Mouse (Mus musculus) limb, embryonic 13.5 days (tissue): Measurements from ENCODE around the gene Ints1. TPM values are rescaled to one million over a fixed set of nuclear protein-coding genes. Genes with fewer than 3 reads are reported as not detected.

ENCODE experiments used
- ATAC-seq: fragments of 200-750 bp; cut with Nextera tagmentation; 2 replicates; pipeline ENCODE4 v1.8.0; 2017; ENCODE audit warnings: low read depth, moderate number of reproducible peaks, moderate TSS enrichment; ENCODE audit not compliant: low FRiP score
- H3K27ac ChIP-seq: fragments of 300-500 bp; sonication (generic); 2 replicates; pipeline ENCODE4 v1.5.1; 2015; ENCODE audit warnings: inconsistent platforms, mild to moderate bottlenecking, moderate library complexity
- H3K27me3 ChIP-seq: fragments of 300-500 bp; sonication (generic); 2 replicates; pipeline ENCODE4 v1.6.1; 2015; ENCODE audit warnings: mild to moderate bottlenecking, inconsistent platforms
- H3K36me3 ChIP-seq: fragments of 300-500 bp; sonication (generic); 2 replicates; pipeline ENCODE4 v1.6.1; 2015; ENCODE audit warnings: inconsistent platforms, mild to moderate bottlenecking, moderate library complexity
- H3K4me1 ChIP-seq: fragments of 300-500 bp; sonication (generic); 2 replicates; pipeline ENCODE4 v1.6.1; 2015; ENCODE audit warnings: inconsistent platforms
- H3K4me2 ChIP-seq: fragments of 300-500 bp; sonication (generic); replicated peaks from 2 replicates; pipeline ENCODE4 v1.6.1; 2015; ENCODE audit warnings: inconsistent platforms, mild to moderate bottlenecking, moderate library complexity
- H3K4me3 ChIP-seq: fragments of 300-500 bp; sonication (generic); 2 replicates; pipeline ENCODE4 v1.5.1; 2015; ENCODE audit warnings: moderate library complexity, mild to moderate bottlenecking, inconsistent platforms
- H3K9ac ChIP-seq: fragments of 300-500 bp; sonication (generic); 2 replicates; pipeline ENCODE4 v1.6.1; 2015; ENCODE audit warnings: mild to moderate bottlenecking, inconsistent platforms
- H3K9me3 ChIP-seq: fragments of 300-500 bp; sonication (generic); 2 replicates; pipeline ENCODE4 v1.6.1; 2016; ENCODE audit warnings: inconsistent platforms
- WGBS: fragments of 180-500 bp; shearing (Covaris S2); methylation state at CpG from one replicate; pipeline ENCODE4 v1.1.7; 2015; 5-methylcytosine and 5-hydroxymethylcytosine counted together
- polyA plus RNA-seq: library from polyadenylated mRNA; unstranded; fragments of >200 nt; fragmentation: Nextera tagmentation; extraction: Ambion mirVana; gene quantifications from 2 replicates; pipeline ENCODE4 v1.2.1, GENCODE M21; 2015

The Ints1 gene
- polyA plus RNA-seq, 1 experiment from 2014 or later: 29.2 TPM

- Histone ChIP-seq H3K4me3 (peak within 1 kb of the TSS; percentile 79), H3K27ac (no peak within 1 kb of the TSS), H3K4me1 (peaks cover 41% of the 10 kb centered on the region), H3K9ac (peak within 1 kb of the TSS; percentile 77), H3K36me3 (no peaks in the 10 kb centered on the region), H3K4me2 (peak within 1 kb of the TSS; percentile 99), H3K9me3 (no peaks in the 10 kb centered on the region), H3K27me3 (peaks cover 6% of the 10 kb centered on the region; the same call in 1 of the 2 replicates)
- under 1% methylated on average over 92 of the region's 92 CpGs for WGBS
- ATAC-seq: peak; percentile 88
Measured at GRCm38 (mm10) chr5:139791227-139792158, 16.0 kb upstream of the Ints1 start, which contains the start of gene Mafk. Gene Mafk (plus strand): TSS chr5:139791513.

DNA sequence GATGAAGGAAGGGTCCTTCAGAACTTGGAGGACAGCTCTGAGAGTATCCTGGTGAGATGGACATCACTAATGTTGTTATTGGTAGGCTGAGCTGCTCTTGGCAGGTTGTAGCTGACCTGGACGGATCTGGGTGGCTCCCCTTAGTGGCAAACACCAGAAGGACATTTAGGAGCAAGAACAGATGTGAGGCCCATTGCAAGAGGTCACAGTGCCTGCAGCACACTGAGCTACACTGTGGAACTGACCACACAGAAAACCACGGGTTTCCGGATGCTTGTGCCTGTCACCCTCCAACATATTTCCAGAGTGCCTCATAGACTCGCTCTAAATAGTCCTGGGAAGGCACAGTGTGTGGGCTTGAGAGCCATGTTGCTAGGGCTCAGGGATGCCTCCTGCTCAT is 14.0 kb upstream of the Ints1 start:
- H3K4me2 ChIP-seq: no peak overlapping the region
- ATAC-seq: no peak
- no peak overlapping the region for H3K9ac ChIP-seq
- no peaks in the 10 kb centered on the region for H3K36me3 ChIP-seq
- peaks cover 27% of the 10 kb centered on the region for H3K4me1 ChIP-seq
- 54% methylated on average over 4 of the region's 4 CpGs for WGBS
- H3K4me3 ChIP-seq: no peak overlapping the region
- H3K27ac ChIP-seq: no peak overlapping the region
- H3K9me3 ChIP-seq: no peaks in the 10 kb centered on the region
- H3K27me3 ChIP-seq: peaks cover 6% of the 10 kb centered on the region; the same call in 1 of the 2 replicates

GRCm38 (mm10) chr5:139781406-139781805 is 5.9 kb upstream of the Ints1 start:
- H3K4me3 ChIP-seq: no peak overlapping the region
- no peaks in the 10 kb centered on the region for H3K27me3 ChIP-seq
- WGBS: 81% methylated on average over 8 of the region's 8 CpGs
- ATAC-seq: no peak
- no peaks in the 10 kb centered on the region for H3K36me3 ChIP-seq
- no peaks in the 10 kb centered on the region for H3K4me1 ChIP-seq
- no peak overlapping the region for H3K27ac ChIP-seq
- no peak overlapping the region for H3K4me2 ChIP-seq
- no peaks in the 10 kb centered on the region for H3K9me3 ChIP-seq
- H3K9ac ChIP-seq: no peak overlapping the region

DNA sequence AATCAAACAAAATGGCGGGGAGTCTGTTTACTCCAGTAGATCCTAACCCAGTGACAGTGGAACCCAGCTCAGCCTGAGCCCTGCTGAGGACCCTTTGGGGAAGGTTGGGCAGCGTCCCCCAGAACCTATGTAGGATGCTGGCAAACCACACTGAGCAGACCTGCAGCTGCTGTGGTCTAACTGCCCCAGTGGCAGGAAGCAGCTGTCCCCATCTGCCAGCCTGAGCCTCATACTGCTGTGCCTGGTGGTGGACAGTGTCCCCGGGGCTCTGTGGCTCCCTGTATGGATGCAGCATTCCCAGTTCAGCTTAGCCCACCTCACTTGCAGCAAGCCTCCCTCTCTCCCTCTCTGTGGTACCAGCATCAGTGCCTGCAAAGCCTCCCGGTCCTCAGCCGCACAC is 1.5 kb upstream of the Ints1 start:
- Histone ChIP-seq H3K9me3 (no peaks in the 10 kb centered on the region), H3K27me3 (no peaks in the 10 kb centered on the region), H3K4me3 (no peak overlapping the region), H3K4me2 (no peak overlapping the region), H3K36me3 (peaks cover 21% of the 10 kb centered on the region), H3K9ac (no peak overlapping the region), H3K27ac (no peak overlapping the region), H3K4me1 (peaks cover 13% of the 10 kb centered on the region)
- WGBS: 78% methylated on average over 5 of the region's 5 CpGs
- ATAC-seq: no peak

DNA sequence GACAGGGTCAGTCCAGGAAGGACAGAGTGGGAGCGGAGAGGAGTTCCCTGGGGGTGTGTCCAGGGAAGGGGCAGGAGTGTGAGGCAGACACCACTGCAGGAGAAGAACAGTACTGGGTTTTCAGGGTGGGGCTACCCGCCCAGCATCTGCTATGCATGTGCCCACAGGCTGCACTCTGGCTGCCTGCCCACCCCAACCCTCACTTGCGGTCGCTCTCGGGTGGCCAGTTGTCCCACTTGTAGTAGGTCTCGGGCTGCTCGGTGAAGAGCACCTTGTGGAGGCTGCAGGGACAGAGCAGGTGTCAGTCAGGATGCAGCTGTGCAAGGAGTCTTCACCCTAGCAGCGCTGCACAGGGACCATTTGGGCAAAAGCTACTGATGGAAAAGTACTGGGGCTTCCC is 7.3 kb downstream of the Ints1 start:
- no peak overlapping the region for H3K4me3 ChIP-seq
- no peak overlapping the region for H3K27ac ChIP-seq
- H3K9ac ChIP-seq: no peak overlapping the region
- 90% methylated on average over 8 of the region's 8 CpGs for WGBS
- no peaks in the 10 kb centered on the region for H3K27me3 ChIP-seq
- H3K36me3 ChIP-seq: peaks cover 100% of the 10 kb centered on the region
- no peaks in the 10 kb centered on the region for H3K4me1 ChIP-seq
- no peak for ATAC-seq
- H3K4me2 ChIP-seq: no peak overlapping the region
- H3K9me3 ChIP-seq: no peaks in the 10 kb centered on the region

DNA sequence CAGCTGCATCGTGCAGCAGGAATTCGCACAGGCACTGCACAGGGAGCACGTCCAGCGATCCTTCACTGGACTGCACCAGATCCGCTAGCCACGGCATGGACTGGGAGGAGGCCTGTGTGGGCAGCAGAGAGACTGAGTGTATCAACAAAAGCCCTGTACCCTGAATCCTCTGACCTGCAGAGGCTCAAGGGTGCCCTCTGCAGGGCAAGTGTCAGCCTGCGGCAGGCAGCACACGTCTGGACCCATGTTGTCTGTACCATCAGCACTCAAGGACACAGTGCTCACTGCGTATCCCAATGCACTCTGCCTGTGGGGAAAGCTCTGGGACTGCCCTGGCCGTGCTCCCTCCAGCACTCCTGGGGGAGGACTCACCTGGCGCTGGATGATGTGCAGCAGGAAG is 11.2 kb downstream of the Ints1 start:
- Histone ChIP-seq H3K36me3 (peaks cover 100% of the 10 kb centered on the region), H3K9ac (no peak overlapping the region), H3K27ac (no peak overlapping the region), H3K4me1 (no peaks in the 10 kb centered on the region), H3K9me3 (no peaks in the 10 kb centered on the region), H3K27me3 (no peaks in the 10 kb centered on the region), H3K4me3 (no peak overlapping the region), H3K4me2 (no peak overlapping the region)
- no peak for ATAC-seq
- WGBS: 79% methylated on average over 11 of the region's 11 CpGs

- Histone ChIP-seq H3K36me3 (peaks cover 97% of the 10 kb centered on the region), H3K4me2 (no peak overlapping the region), H3K27me3 (no peaks in the 10 kb centered on the region), H3K27ac (no peak overlapping the region), H3K9me3 (no peaks in the 10 kb centered on the region), H3K9ac (no peak overlapping the region), H3K4me1 (no peaks in the 10 kb centered on the region), H3K4me3 (no peak overlapping the region)
- no peak for ATAC-seq
- 89% methylated on average over 16 of the region's 16 CpGs for WGBS
Measured at GRCm38 (mm10) chr5:139758096-139758495, 17.4 kb downstream of the Ints1 start.

GRCm38 (mm10) chr5:139756586-139756985 is 18.9 kb downstream of the Ints1 start:
- WGBS: 93% methylated on average over 2 of the region's 2 CpGs
- no peaks in the 10 kb centered on the region for H3K9me3 ChIP-seq
- H3K27me3 ChIP-seq: no peaks in the 10 kb centered on the region
- H3K4me2 ChIP-seq: no peak overlapping the region
- peaks cover 97% of the 10 kb centered on the region for H3K36me3 ChIP-seq
- no peaks in the 10 kb centered on the region for H3K4me1 ChIP-seq
- H3K4me3 ChIP-seq: no peak overlapping the region
- no peak for ATAC-seq
- H3K27ac ChIP-seq: no peak overlapping the region
- no peak overlapping the region for H3K9ac ChIP-seq

- no peak overlapping the region for H3K4me3 ChIP-seq
- no peaks in the 10 kb centered on the region for H3K27me3 ChIP-seq
- ATAC-seq: no peak
- WGBS: 90% methylated on average over 12 of the region's 12 CpGs
- H3K9ac ChIP-seq: no peak overlapping the region
- no peaks in the 10 kb centered on the region for H3K9me3 ChIP-seq
- H3K4me2 ChIP-seq: no peak overlapping the region
- H3K27ac ChIP-seq: no peak overlapping the region
- no peaks in the 10 kb centered on the region for H3K4me1 ChIP-seq
- H3K36me3 ChIP-seq: peaks cover 97% of the 10 kb centered on the region
Measured at GRCm38 (mm10) chr5:139756135-139756534, 19.3 kb downstream of the Ints1 start.

- H3K4me3 ChIP-seq: no peak overlapping the region
- H3K4me1 ChIP-seq: no peaks in the 10 kb centered on the region
- no peaks in the 10 kb centered on the region for H3K9me3 ChIP-seq
- no peak overlapping the region for H3K9ac ChIP-seq
- whole genome bisulfite sequencing: 29% methylated on average over 12 of the region's 12 CpGs
- no peaks in the 10 kb centered on the region for H3K27me3 ChIP-seq
- no peak overlapping the region for H3K27ac ChIP-seq
- ATAC-seq: no peak
- peaks cover 95% of the 10 kb centered on the region for H3K36me3 ChIP-seq
- no peak overlapping the region for H3K4me2 ChIP-seq
Measured at GRCm38 (mm10) chr5:139754753-139755152, 20.7 kb downstream of the Ints1 start.

DNA sequence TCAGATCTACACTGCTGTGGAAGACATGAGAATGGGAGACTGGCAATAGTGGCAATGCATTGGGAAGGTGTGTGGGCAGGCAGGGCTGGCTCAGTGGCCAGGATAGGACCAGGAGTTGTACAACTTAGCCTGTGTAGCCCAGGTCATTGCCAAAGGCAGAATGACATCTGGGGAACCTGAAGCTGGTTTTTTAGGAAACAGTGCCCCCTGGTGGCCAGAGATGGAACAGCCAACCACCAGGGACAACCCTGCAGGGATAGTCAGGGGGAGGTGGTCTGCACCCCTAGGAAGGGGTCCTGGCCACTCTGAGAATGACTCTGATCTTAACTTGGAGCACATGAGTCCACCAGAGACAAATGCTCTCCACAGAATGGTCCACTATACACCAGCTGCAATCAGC is 24.9 kb downstream of the Ints1 start:
- Histone ChIP-seq H3K36me3 (peaks cover 54% of the 10 kb centered on the region), H3K4me1 (no peaks in the 10 kb centered on the region), H3K9ac (no peak overlapping the region), H3K27me3 (no peaks in the 10 kb centered on the region), H3K9me3 (no peaks in the 10 kb centered on the region), H3K4me3 (no peak overlapping the region), H3K4me2 (no peak overlapping the region), H3K27ac (no peak overlapping the region)
- no peak for ATAC-seq

- Histone ChIP-seq H3K27ac (no peak overlapping the region), H3K36me3 (peaks cover 44% of the 10 kb centered on the region), H3K4me1 (no peaks in the 10 kb centered on the region), H3K27me3 (no peaks in the 10 kb centered on the region), H3K4me3 (no peak overlapping the region), H3K4me2 (no peak overlapping the region), H3K9me3 (no peaks in the 10 kb centered on the region), H3K9ac (no peak overlapping the region)
- no peak for ATAC-seq
- WGBS: 84% methylated on average over 16 of the region's 16 CpGs
Measured at GRCm38 (mm10) chr5:139749413-139750125, 25.9 kb downstream of the Ints1 start.
